Mouse (Mus musculus): ENCODE results near the gene Tm6sf1. TPM values are rescaled to one million over a fixed set of nuclear protein-coding genes. Genes with fewer than 3 reads are reported as not detected.

Gene Tm6sf1
- total and polyA plus RNA-seq, 3 experiments = 0.28 to 0.93 (median 0.57) TPM

DNA sequence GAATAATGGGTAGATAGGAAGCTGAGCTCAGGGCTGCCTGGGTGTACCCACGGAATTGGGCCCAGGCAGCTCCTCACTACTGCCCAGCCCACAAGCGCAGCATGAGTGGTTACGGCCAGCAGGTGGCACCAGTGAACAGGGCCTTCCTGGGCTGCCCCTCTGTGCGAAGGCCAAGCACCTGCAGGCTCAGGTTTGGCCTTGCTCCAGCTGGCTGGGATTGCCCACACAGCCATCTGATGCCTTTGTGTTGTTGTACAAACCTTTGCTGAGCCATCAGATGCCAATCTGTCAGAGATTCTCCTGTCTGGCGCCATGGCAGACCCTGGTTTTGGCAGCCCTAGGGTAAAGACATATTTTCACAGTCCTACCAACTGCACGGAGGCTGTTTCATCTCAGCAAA is 9.4 kb downstream of the Tm6sf1 start (continued):
- TF ChIP-seq E2F4 (IDR thresholded peaks at IDR 0.05; ENCODE audit: insufficient replicate concordance, low read depth, low read length) (no peak), POLR2A (IDR thresholded peaks at IDR 0.05; ENCODE audit: low read depth, low read length) (no peak), TCF12 (IDR thresholded peaks at IDR 0.05; ENCODE audit: low read depth, low read length) (no peak; the same call in 1 of the 2 replicates), ELF1 (IDR thresholded peaks at IDR 0.05; ENCODE audit: low read depth, low read length) (no peak), CTCF (conservative IDR thresholded peaks at IDR 0.05 in 1 of 2, IDR thresholded peaks at IDR 0.05 in 1 of 2; ENCODE audit: low read depth in 2 of 2, low read length in 2 of 2) (peak; percentile 48 to 87), RCOR1 (conservative IDR thresholded peaks at IDR 0.05; ENCODE audit: low read depth, low read length) (no peak), HCFC1 (IDR thresholded peaks at IDR 0.05; ENCODE audit: low read depth, low read length) (no peak), NELFE (IDR thresholded peaks at IDR 0.05; ENCODE audit: low read depth, low read length) (no peak; the same call in 1 of the 2 replicates), ZKSCAN1 (IDR thresholded peaks at IDR 0.05; ENCODE audit: borderline replicate concordance, low read depth, low read length) (no peak), ZC3H11A (IDR thresholded peaks at IDR 0.05; ENCODE audit: low read depth, low read length) (no peak), EP300 (IDR thresholded peaks at IDR 0.05; ENCODE audit: low read length) (no peak), SIN3A (IDR thresholded peaks at IDR 0.05; ENCODE audit: low read length) (no peak), IRF4 (IDR thresholded peaks at IDR 0.05; ENCODE audit: low read depth, low read length) (peak; percentile 33; the same call in 1 of the 2 replicates), MEF2A (IDR thresholded peaks at IDR 0.05; ENCODE audit: borderline replicate concordance, low read depth, low read length) (no peak), SMC3 (IDR thresholded peaks at IDR 0.05; ENCODE audit: low read depth, low read length) (peak; percentile 86), MYC (IDR thresholded peaks at IDR 0.05; ENCODE audit: low read depth, low read length) (no peak), USF1 (IDR thresholded peaks at IDR 0.05; ENCODE audit: low read depth, low read length) (no peak), ZNF384 (IDR thresholded peaks at IDR 0.05; ENCODE audit: low read depth, low read length) (no peak)

DNA sequence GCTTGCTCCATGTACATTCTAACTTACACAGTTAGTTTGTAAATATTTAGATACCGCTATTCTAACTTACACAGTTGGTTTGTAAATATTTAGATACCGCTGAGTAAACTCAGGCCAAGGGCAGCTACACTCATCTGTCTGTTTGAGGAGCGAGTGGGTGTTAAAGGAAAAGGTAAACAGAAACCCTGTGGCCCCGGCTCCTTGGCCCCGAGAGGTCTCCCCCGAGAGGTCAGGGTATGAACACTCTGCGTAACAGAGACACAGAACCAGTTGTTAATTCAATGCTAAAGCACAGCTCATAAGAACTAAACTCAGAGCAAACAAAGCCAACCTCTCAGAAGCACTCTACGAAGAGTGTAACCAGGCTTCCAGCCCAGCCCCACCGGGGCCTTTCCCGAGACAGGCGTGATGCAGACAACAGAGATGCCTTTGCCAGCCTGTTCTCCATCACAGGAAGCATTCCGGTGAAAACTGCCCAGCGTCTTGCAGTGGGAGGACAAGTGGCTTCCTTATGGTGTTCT is 13.8 kb downstream of the Tm6sf1 start:
- no peak for TF ChIP-seq SIN3A (IDR thresholded peaks at IDR 0.05; ENCODE audit: low read length)
- TF ChIP-seq SMC3 (IDR thresholded peaks at IDR 0.05; ENCODE audit: low read depth, low read length) = no peak
- no peak for TF ChIP-seq UBTF (IDR thresholded peaks at IDR 0.05; ENCODE audit: low read depth, low read length)
- TF ChIP-seq POLR2AphosphoS2 (IDR thresholded peaks at IDR 0.05; ENCODE audit: low read depth, low read length) = no peak
- TF ChIP-seq MEF2A (IDR thresholded peaks at IDR 0.05; ENCODE audit: borderline replicate concordance, low read depth, low read length) = no peak
- no peak for TF ChIP-seq CTCF (conservative IDR thresholded peaks at IDR 0.05 in 1 of 2, IDR thresholded peaks at IDR 0.05 in 1 of 2; ENCODE audit: low read depth in 2 of 2, low read length in 2 of 2)
- dilution Hi-C loops (cut with MboI; ENCODE audit: extremely low pct_ligation_motif_present, extremely low pct_unique_long_range_greater_than_20kb, low sequenced_read_pairs) = no loop called here
- H3K27me3 ChIP-seq (replicated peaks) = no peaks in the 10 kb centered on the region
- H3K36me3 ChIP-seq (replicated peaks in 1 of 2; ENCODE audit: control insufficient read depth in 1 of 2, insufficient read depth in 1 of 2, low read length in 1 of 2) = no peaks in the 10 kb centered on the region
- H3K9ac ChIP-seq (ENCODE audit: insufficient read depth, low read depth) = no peak overlapping the region
- H3K27ac ChIP-seq (ENCODE audit: insufficient read depth, low read depth) = no peak overlapping the region
- no peak overlapping the region for H3K4me3 ChIP-seq (replicated peaks in 1 of 3; ENCODE audit: low read depth in 2 of 3, low read length in 2 of 3, poor library complexity in 1 of 3)
- H3K9me3 ChIP-seq (replicated peaks; ENCODE audit: low read length) = no peaks in the 10 kb centered on the region
- H3K4me1 ChIP-seq (ENCODE audit: control insufficient read depth in 1 of 2, insufficient read depth in 2 of 2) = peaks cover 0 to 11% of the 10 kb centered on the region in 2 experiments; a peak in 2 of 4 replicates
- in situ Hi-C loops (cut with MboI; ENCODE audit: low pct_ligation_motif_present, low pct_unique_long_range_greater_than_20kb, low sequenced_read_pairs) = no loop called here
- DNase-seq (ENCODE audit: extremely low read depth) = no peak
- no peaks in the 10 kb centered on the region for H3K79me2 ChIP-seq (replicated peaks; ENCODE audit: control insufficient read depth, extremely low read depth, insufficient read depth, poor library complexity, severe bottlenecking)
- no peak overlapping the region for H3K4me2 ChIP-seq (ENCODE audit: insufficient read depth, low read depth, poor library complexity, severe bottlenecking)

All from CH12.LX (cell line).